Mouse (Mus musculus) limb, embryonic 13.5 days (tissue): ENCODE measurements around the gene Sept4. TPM values are rescaled to one million over a fixed set of nuclear protein-coding genes. Genes with fewer than 3 reads are reported as not detected.
A peak's percentile ranks its signal among the peaks of the same experiment; 100 is the strongest.

ENCODE experiments used
- ATAC-seq: fragments of 200-750 bp; cut with Nextera tagmentation; 2 replicates; pipeline ENCODE4 v1.8.0; 2017; ENCODE audit warnings: low read depth, moderate number of reproducible peaks, moderate TSS enrichment; ENCODE audit not compliant: low FRiP score
- H3K27ac ChIP-seq: fragments of 300-500 bp; sonication (generic); 2 replicates; pipeline ENCODE4 v1.5.1; 2015; ENCODE audit warnings: inconsistent platforms, mild to moderate bottlenecking, moderate library complexity
- H3K27me3 ChIP-seq: fragments of 300-500 bp; sonication (generic); 2 replicates; pipeline ENCODE4 v1.6.1; 2015; ENCODE audit warnings: mild to moderate bottlenecking, inconsistent platforms
- H3K36me3 ChIP-seq: fragments of 300-500 bp; sonication (generic); 2 replicates; pipeline ENCODE4 v1.6.1; 2015; ENCODE audit warnings: inconsistent platforms, mild to moderate bottlenecking, moderate library complexity
- H3K4me1 ChIP-seq: fragments of 300-500 bp; sonication (generic); 2 replicates; pipeline ENCODE4 v1.6.1; 2015; ENCODE audit warnings: inconsistent platforms
- H3K4me2 ChIP-seq: fragments of 300-500 bp; sonication (generic); replicated peaks from 2 replicates; pipeline ENCODE4 v1.6.1; 2015; ENCODE audit warnings: inconsistent platforms, mild to moderate bottlenecking, moderate library complexity
- H3K4me3 ChIP-seq: fragments of 300-500 bp; sonication (generic); 2 replicates; pipeline ENCODE4 v1.5.1; 2015; ENCODE audit warnings: moderate library complexity, mild to moderate bottlenecking, inconsistent platforms
- H3K9ac ChIP-seq: fragments of 300-500 bp; sonication (generic); 2 replicates; pipeline ENCODE4 v1.6.1; 2015; ENCODE audit warnings: mild to moderate bottlenecking, inconsistent platforms
- H3K9me3 ChIP-seq: fragments of 300-500 bp; sonication (generic); 2 replicates; pipeline ENCODE4 v1.6.1; 2016; ENCODE audit warnings: inconsistent platforms
- WGBS: fragments of 180-500 bp; shearing (Covaris S2); methylation state at CpG from one replicate; pipeline ENCODE4 v1.1.7; 2015; 5-methylcytosine and 5-hydroxymethylcytosine counted together
- polyA plus RNA-seq: library from polyadenylated mRNA; unstranded; fragments of >200 nt; fragmentation: Nextera tagmentation; extraction: Ambion mirVana; gene quantifications from 2 replicates; pipeline ENCODE4 v1.2.1, GENCODE M21; 2015

Gene Sept4
- polyA plus RNA-seq, 1 experiment from 2014 or later, result 21.2 TPM

DNA sequence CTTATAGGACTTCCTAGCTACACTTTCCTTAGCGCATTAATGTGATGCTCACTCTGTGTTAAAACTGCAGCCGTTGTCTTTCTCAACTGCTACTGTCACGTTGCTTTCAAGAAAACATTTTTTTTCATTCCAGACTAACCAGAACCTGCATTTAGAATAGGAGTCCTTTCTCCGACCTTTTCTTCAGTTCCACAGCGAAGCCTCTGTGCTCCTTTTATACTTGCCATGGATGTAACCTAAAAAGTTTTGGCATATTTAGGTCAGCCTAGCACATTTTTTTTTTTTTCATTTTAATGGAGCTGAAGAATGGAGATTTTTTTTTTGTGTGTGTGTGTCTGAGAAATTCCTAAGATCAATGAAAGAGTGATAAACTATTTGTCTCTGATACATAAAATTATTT lies 46.8 kb downstream of the Sept4 start:
- WGBS, result 92% methylated on average over 5 of the region's 5 CpGs
- peaks cover 85% of the 10 kb centered on the region for H3K36me3 ChIP-seq
- peaks cover 10% of the 10 kb centered on the region; the same call in 1 of the 2 replicates for H3K9me3 ChIP-seq

GRCm38 (mm10) chr11:87615952-87616351 lies 47.2 kb downstream of the Sept4 start:
- Histone ChIP-seq H3K9me3 (peaks cover 10% of the 10 kb centered on the region; the same call in 1 of the 2 replicates), H3K4me3 (no peak overlapping the region), H3K27ac (no peak overlapping the region), H3K4me1 (no peaks in the 10 kb centered on the region), H3K4me2 (no peak overlapping the region), H3K36me3 (peaks cover 81% of the 10 kb centered on the region), H3K9ac (no peak overlapping the region), H3K27me3 (no peaks in the 10 kb centered on the region)
- WGBS, result 92% methylated on average over 2 of the region's 2 CpGs
- ATAC-seq, result no peak

More for the DNA sequence above, 46.8 kb downstream of the Sept4 start:
- Histone ChIP-seq H3K4me3 (no peak overlapping the region), H3K4me2 (no peak overlapping the region), H3K27ac (no peak overlapping the region), H3K4me1 (no peaks in the 10 kb centered on the region), H3K27me3 (no peaks in the 10 kb centered on the region), H3K9ac (no peak overlapping the region)
- no peak for ATAC-seq

DNA sequence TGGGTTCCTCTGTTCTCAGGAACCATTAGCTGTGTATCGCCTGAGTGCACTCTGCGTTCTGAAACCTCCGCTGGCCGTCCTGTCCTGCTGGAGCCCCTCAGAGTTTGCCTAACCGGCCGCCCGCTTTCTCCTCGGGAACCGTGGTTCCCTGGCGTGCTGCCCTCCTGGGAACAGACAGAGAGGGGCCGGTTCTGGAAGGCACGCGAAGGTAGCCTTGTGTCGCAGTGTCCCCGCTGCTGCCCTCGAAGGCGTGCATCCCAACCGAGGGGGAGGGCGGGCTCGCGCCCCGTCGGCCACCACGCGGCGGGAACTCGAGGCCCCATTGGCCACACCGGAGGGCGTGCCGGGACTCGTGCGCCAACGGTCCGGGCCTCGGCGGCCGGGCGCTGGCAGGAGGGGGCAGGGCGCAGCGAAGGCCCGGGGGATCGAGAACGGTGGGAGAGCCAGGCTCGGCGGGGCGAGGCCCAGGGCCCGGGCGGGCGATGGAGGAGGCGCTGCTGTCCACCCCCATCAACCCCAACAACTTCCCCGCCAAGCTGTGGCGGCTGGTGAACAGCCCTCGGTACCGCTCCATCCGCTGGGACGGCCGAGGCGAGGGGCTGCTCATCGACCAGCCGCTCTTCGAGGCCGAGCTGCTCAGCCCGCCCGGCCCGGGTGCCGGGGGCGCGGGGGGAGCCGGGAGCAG lies 48.2 kb downstream of the Sept4 start, which contains the start of gene Hsf5:
Hsf5 (plus strand) TSS at position 375 of the 685 bp plus-strand sequence.
- 86% methylated on average over 67 of the region's 69 CpGs for WGBS
- no peak within 1 kb of the TSS for H3K4me3 ChIP-seq
- no peaks in the 10 kb centered on the region for H3K27me3 ChIP-seq
- H3K9me3 ChIP-seq, result peaks cover 10% of the 10 kb centered on the region; the same call in 1 of the 2 replicates
- ATAC-seq, result no peak
- H3K4me1 ChIP-seq, result no peaks in the 10 kb centered on the region
- H3K36me3 ChIP-seq, result peaks cover 74% of the 10 kb centered on the region
- H3K9ac ChIP-seq, result no peak within 1 kb of the TSS
- no peak within 1 kb of the TSS for H3K27ac ChIP-seq
- no peak within 1 kb of the TSS for H3K4me2 ChIP-seq

- ATAC-seq, result no peak
- 94% methylated on average over 32 of the region's 32 CpGs for WGBS
- peaks cover 70% of the 10 kb centered on the region for H3K36me3 ChIP-seq
Observed at GRCm38 (mm10) chr11:87617606-87618005, 48.9 kb downstream of the Sept4 start.

DNA sequence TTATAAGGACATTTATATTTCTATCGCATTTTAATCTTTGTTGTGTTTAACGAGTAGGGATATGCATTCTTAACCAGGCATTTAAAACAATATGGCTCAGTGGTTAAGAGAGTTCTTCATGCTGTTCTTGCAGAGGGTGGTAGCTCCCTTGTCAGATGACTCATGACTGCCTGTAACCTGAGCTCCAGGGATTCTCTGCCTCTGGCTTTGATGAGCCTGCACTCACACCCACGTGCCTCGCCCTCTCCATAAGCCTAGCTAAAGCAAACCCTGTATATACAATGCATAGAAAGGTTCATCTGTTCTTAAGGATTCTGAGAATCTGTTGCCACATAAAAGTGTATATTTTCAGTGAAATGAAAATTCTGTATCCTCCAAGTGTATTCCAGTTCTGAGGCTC lies 54.5 kb downstream of the Sept4 start:
- H3K27me3 ChIP-seq, result no peaks in the 10 kb centered on the region
- peaks cover 35% of the 10 kb centered on the region for H3K36me3 ChIP-seq
- H3K9ac ChIP-seq, result no peak overlapping the region
- no peak overlapping the region for H3K4me3 ChIP-seq
- WGBS, result 58% methylated on average over 4 of the region's 4 CpGs
- no peak overlapping the region for H3K27ac ChIP-seq
- H3K4me2 ChIP-seq, result no peak overlapping the region
- no peak for ATAC-seq
- no peaks in the 10 kb centered on the region for H3K9me3 ChIP-seq
- H3K4me1 ChIP-seq, result no peaks in the 10 kb centered on the region

More at GRCm38 (mm10) chr11:87617606-87618005, 48.9 kb downstream of the Sept4 start:
- Histone ChIP-seq H3K4me1 (no peaks in the 10 kb centered on the region), H3K4me2 (no peak overlapping the region), H3K9ac (no peak overlapping the region), H3K27me3 (no peaks in the 10 kb centered on the region), H3K4me3 (no peak overlapping the region), H3K27ac (no peak overlapping the region), H3K9me3 (peaks cover 10% of the 10 kb centered on the region; the same call in 1 of the 2 replicates)

GRCm38 (mm10) chr11:87629859-87630258 lies 61.2 kb downstream of the Sept4 start:
- no peak for ATAC-seq
- no peak overlapping the region for H3K9ac ChIP-seq
- H3K4me3 ChIP-seq, result no peak overlapping the region
- H3K27ac ChIP-seq, result no peak overlapping the region
- no peaks in the 10 kb centered on the region for H3K27me3 ChIP-seq
- H3K9me3 ChIP-seq, result no peaks in the 10 kb centered on the region
- 0 out of 2 replicates have a peak, but pooled peaks cover 4% of the 10 kb centered on the region for H3K4me1 ChIP-seq
- H3K4me2 ChIP-seq, result no peak overlapping the region
- no peaks in the 10 kb centered on the region; the same call in 1 of the 2 replicates for H3K36me3 ChIP-seq
- 36% methylated on average over 10 of the region's 10 CpGs for WGBS

DNA sequence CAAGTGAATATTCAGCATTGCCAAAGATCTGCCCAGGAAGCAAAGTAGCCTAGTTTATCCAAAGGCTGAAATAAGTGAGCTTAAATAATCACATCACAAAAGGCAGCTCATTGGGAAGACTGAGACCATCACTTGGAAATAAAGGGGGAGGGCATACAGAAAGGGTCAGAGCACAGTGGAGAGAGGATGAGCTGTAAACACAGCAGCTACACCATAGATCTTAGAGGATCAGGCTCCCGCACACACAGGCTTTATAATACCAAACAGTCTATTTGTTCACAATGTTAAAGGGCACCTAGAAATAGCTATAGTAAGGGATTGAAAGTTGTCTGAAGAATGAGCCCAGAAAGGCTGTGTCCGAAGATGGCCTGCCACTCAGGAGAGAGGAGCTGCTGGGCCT lies 70.1 kb downstream of the Sept4 start:
- Histone ChIP-seq H3K4me2 (peak overlapping the region; percentile 72), H3K27me3 (no peaks in the 10 kb centered on the region), H3K4me3 (peak overlapping the region; percentile 52), H3K9ac (peak overlapping the region; percentile 76), H3K36me3 (peaks cover 4% of the 10 kb centered on the region; the same call in 1 of the 2 replicates), H3K9me3 (no peaks in the 10 kb centered on the region), H3K4me1 (no peaks in the 10 kb centered on the region), H3K27ac (0 out of 2 replicates have a peak overlapping the region, but pooled peaks have one; percentile 22)
- 19% methylated on average over 2 of the region's 2 CpGs for WGBS
- ATAC-seq, result no peak

GRCm38 (mm10) chr11:87639206-87639605 lies 70.5 kb downstream of the Sept4 start:
- WGBS, result 2% methylated on average over 29 of the region's 29 CpGs
- Histone ChIP-seq H3K9me3 (no peaks in the 10 kb centered on the region), H3K4me2 (peak overlapping the region; percentile 72), H3K27ac (0 out of 2 replicates have a peak overlapping the region, but pooled peaks have one; percentile 22), H3K4me3 (peak overlapping the region; percentile 52), H3K9ac (peak overlapping the region; percentile 76), H3K27me3 (no peaks in the 10 kb centered on the region), H3K4me1 (no peaks in the 10 kb centered on the region), H3K36me3 (peaks cover 4% of the 10 kb centered on the region; the same call in 1 of the 2 replicates)
- ATAC-seq, result peak; percentile 78; the same call in 1 of the 2 replicates

Other genes starting within 250 kb of the Sept4 start
- 2.1 TPM in 2 replicates for gene Ppm1e, start 209.9 kb upstream of the Sept4 start, polyA plus RNA-seq
- 10.0 and 10.2 TPM in 2 replicates for gene Rad51c, start 163.9 kb upstream of the Sept4 start, polyA plus RNA-seq
- gene Tex14, start 163.8 kb upstream of the Sept4 start, polyA plus RNA-seq, result 0.93 and 1.3 TPM in 2 replicates
- gene Gm11492, start 2.2 kb upstream of the Sept4 start, polyA plus RNA-seq, result not detected in 2 replicates
- gene Mtmr4, start 23.3 kb downstream of the Sept4 start, polyA plus RNA-seq, result 31.1 and 38.9 TPM in 2 replicates
- 0.29 and 0.42 TPM in 2 replicates for gene Hsf5, start 48.3 kb downstream of the Sept4 start, polyA plus RNA-seq
- 3.2 and 4.2 TPM in 2 replicates for gene Rnf43, start 93.8 kb downstream of the Sept4 start, polyA plus RNA-seq
- gene Supt4a, start 168.6 kb downstream of the Sept4 start, polyA plus RNA-seq, result 159 and 167 TPM in 2 replicates
- 2.3 and 2.7 TPM in 2 replicates for gene Tspoap1, start 191.6 kb downstream of the Sept4 start, polyA plus RNA-seq
- 1.0 and 2.1 TPM in 2 replicates for gene Mpo, start 224.7 kb downstream of the Sept4 start, polyA plus RNA-seq